Mouse (Mus musculus) ovary, postnatal 36 days (tissue): Measurements from ENCODE around the gene Milr1.
"Not testable (repeated sequence)": the region's sequence is repeated elsewhere in the genome, so short reads cannot be mapped to it uniquely, and the experiment has no call there.

Experiments used
- DNase-seq: peaks from one replicate; pipeline ENCODE4 v3.0.0; 2022; ENCODE audit warnings: low spot score, mixed read lengths

The Milr1 gene

GRCm38 (mm10) chr11:106730714-106731113, 20.3 kb upstream of the Milr1 start:
- no peak for DNase-seq

GRCm38 (mm10) chr11:106736614-106737013, 14.4 kb upstream of the Milr1 start:
- no peak for DNase-seq

GRCm38 (mm10) chr11:106737178-106737621, 13.8 kb upstream of the Milr1 start:
- no peak for DNase-seq

- no peak for DNase-seq
These were observed 11.9 kb upstream of the Milr1 start for GRCm38 (mm10) chr11:106739116-106739515.

- DNase-seq, result not testable (repeated sequence)
These were observed 10.3 kb upstream of the Milr1 start for GRCm38 (mm10) chr11:106740724-106741123.

GRCm38 (mm10) chr11:106741232-106741631, 9.8 kb upstream of the Milr1 start:
- DNase-seq, result no peak

GRCm38 (mm10) chr11:106741826-106742225, 9.2 kb upstream of the Milr1 start:
- DNase-seq, result no peak

GRCm38 (mm10) chr11:106742388-106742841, 8.6 kb upstream of the Milr1 start:
- no peak for DNase-seq

GRCm38 (mm10) chr11:106744949-106745348, 6.1 kb upstream of the Milr1 start:
- no peak for DNase-seq

GRCm38 (mm10) chr11:106749557-106750120, 1.4 kb upstream of the Milr1 start:
- DNase-seq, result not testable (repeated sequence)

GRCm38 (mm10) chr11:106750121-106750751, 790 bp upstream of the Milr1 start, which contains the start of gene Pecam1:
Gene Pecam1 (minus strand): TSS chr11:106750628.
- DNase-seq, result no peak

- DNase-seq, result no peak
These were observed 1.1 kb downstream of the Milr1 start for GRCm38 (mm10) chr11:106752103-106752502.

- DNase-seq, result no peak
These were observed 2.3 kb downstream of the Milr1 start for GRCm38 (mm10) chr11:106753314-106753713.

GRCm38 (mm10) chr11:106755583-106755982, 4.6 kb downstream of the Milr1 start:
- DNase-seq, result no peak

GRCm38 (mm10) chr11:106759028-106759427, 8.0 kb downstream of the Milr1 start:
- no peak for DNase-seq

- peak; percentile 33 for DNase-seq
These were observed 9.5 kb downstream of the Milr1 start for GRCm38 (mm10) chr11:106760511-106760910.

GRCm38 (mm10) chr11:106762139-106762799, 11.2 kb downstream of the Milr1 start:
- DNase-seq, result no peak

GRCm38 (mm10) chr11:106762800-106763185, 11.8 kb downstream of the Milr1 start:
- DNase-seq, result no peak

GRCm38 (mm10) chr11:106766611-106767162, 15.7 kb downstream of the Milr1 start:
- DNase-seq, result no peak

- DNase-seq, result no peak
These were observed 16.5 kb downstream of the Milr1 start for GRCm38 (mm10) chr11:106767516-106767915.

GRCm38 (mm10) chr11:106770195-106770974, 19.4 kb downstream of the Milr1 start:
- no peak for DNase-seq

- no peak for DNase-seq
These were observed 22.0 kb downstream of the Milr1 start for GRCm38 (mm10) chr11:106773061-106773460.
